Mouse (Mus musculus) heart, embryonic 14.5 days (tissue): ENCODE measurements around the gene Gcc1. TPM values are rescaled to one million over a fixed set of nuclear protein-coding genes. Genes with fewer than 3 reads are reported as not detected.

Experiments used
- ATAC-seq: fragments of 200-750 bp; cut with Nextera tagmentation; 2 replicates; pipeline ENCODE4 v1.8.0; 2017; ENCODE audit warnings: low read depth, moderate TSS enrichment; ENCODE audit not compliant: insufficient number of reproducible peaks, insufficient read depth, low FRiP score
- H3K27ac ChIP-seq, 2 experiments: fragments of 200-500 bp in 1 of 2; fragments of 300-500 bp in 1 of 2; sonication (generic) in 1 of 2; replicated peaks in 1 of 2; 2 replicates each; pipeline ENCODE4 v1.5.1; 2012 to 2014; ENCODE audit warnings: low read depth in 2 of 2, low read length in 2 of 2, control low read depth in 1 of 2, mild to moderate bottlenecking in 1 of 2, mixed read lengths in 1 of 2; ENCODE audit not compliant: control insufficient read depth in 1 of 2, insufficient read depth in 1 of 2
- H3K27me3 ChIP-seq: fragments of 300-500 bp; sonication (generic); 2 replicates; pipeline ENCODE4 v1.6.1; 2014; ENCODE audit warnings: mild to moderate bottlenecking, low read length, control low read depth; ENCODE audit not compliant: control insufficient read depth, insufficient read depth
- H3K36me3 ChIP-seq: fragments of 300-500 bp; sonication (generic); 2 replicates; pipeline ENCODE4 v1.6.1; 2014; ENCODE audit warnings: mild to moderate bottlenecking, control low read depth, low read length, mixed read lengths; ENCODE audit not compliant: control insufficient read depth, insufficient read depth
- H3K4me1 ChIP-seq, 2 experiments: fragments of 200-500 bp in 1 of 2; fragments of 300-500 bp in 1 of 2; sonication (generic) in 1 of 2; 2 replicates each; pipeline ENCODE4 v1.6.1; 2012 to 2014; ENCODE audit warnings: low read length in 2 of 2, control low read depth in 1 of 2, mixed read lengths in 1 of 2; ENCODE audit not compliant: control insufficient read depth in 2 of 2, insufficient read depth in 2 of 2
- H3K4me2 ChIP-seq: fragments of 300-500 bp; sonication (generic); 2 replicates; pipeline ENCODE4 v1.6.1; 2014; ENCODE audit warnings: mild to moderate bottlenecking, low read length
- H3K4me3 ChIP-seq, 2 experiments: fragments of 200-500 bp in 1 of 2; fragments of 300-500 bp in 1 of 2; sonication (generic) in 1 of 2; 2 replicates each; pipeline ENCODE4 v1.5.1; 2012 to 2014; ENCODE audit warnings: low read length in 2 of 2, mild to moderate bottlenecking in 2 of 2, control low read depth in 1 of 2, low read depth in 1 of 2, moderate library complexity in 1 of 2; ENCODE audit not compliant: control insufficient read depth in 1 of 2, insufficient read depth in 1 of 2
- H3K9ac ChIP-seq: fragments of 300-500 bp; sonication (generic); 2 replicates; pipeline ENCODE4 v1.6.1; 2014; ENCODE audit warnings: mild to moderate bottlenecking, low read length
- H3K9me3 ChIP-seq: fragments of 300-500 bp; sonication (generic); 2 replicates; pipeline ENCODE4 v1.6.1; 2016; ENCODE audit warnings: low read length, control low read depth; ENCODE audit not compliant: control insufficient read depth
- WGBS: fragments of 180-500 bp; shearing (Covaris S2); extraction: QIAGEN DNeasy Blood & Tissue Kit; methylation state at CpG from one replicate; pipeline ENCODE4 v1.1.7; 2014; 5-methylcytosine and 5-hydroxymethylcytosine counted together
- polyA plus RNA-seq: library from polyadenylated mRNA; unstranded; fragments of >200 nt; fragmentation: Nextera tagmentation; extraction: Ambion mirVana; gene quantifications from 2 replicates; pipeline ENCODE4 v1.2.1, GENCODE M21; 2014

The Gcc1 gene
- polyA plus RNA-seq, 1 experiment from 2014 or later = 4.6 TPM

DNA sequence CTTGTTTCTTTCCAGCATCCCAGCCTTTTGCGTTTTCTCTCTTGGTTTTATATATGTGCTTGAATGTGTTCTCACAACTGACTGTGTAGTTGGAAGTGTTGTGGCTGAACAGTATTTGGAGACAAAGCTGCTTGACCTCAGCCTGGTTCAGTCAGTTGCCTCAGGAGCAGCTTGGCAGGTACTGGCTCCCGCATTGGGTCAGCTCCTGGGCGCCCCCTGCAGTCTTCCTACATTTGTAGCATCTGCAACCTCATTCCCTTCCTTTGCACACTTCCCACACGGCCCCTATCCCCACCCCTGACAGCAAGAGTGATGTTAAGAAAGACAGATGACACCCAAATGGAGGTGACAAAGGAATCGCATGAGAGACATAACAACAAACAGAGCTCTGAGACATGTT, 32.3 kb upstream of the Gcc1 start:
- H3K4me3 ChIP-seq = no peak overlapping the region
- no peak for ATAC-seq
- 9% methylated on average over 5 of the region's 5 CpGs for WGBS
- H3K27ac ChIP-seq = no peak overlapping the region
- H3K36me3 ChIP-seq = no peaks in the 10 kb centered on the region
- no peak overlapping the region for H3K4me2 ChIP-seq
- H3K4me1 ChIP-seq = no peaks in the 10 kb centered on the region
- no peaks in the 10 kb centered on the region for H3K9me3 ChIP-seq
- no peaks in the 10 kb centered on the region for H3K27me3 ChIP-seq
- no peak overlapping the region for H3K9ac ChIP-seq

DNA sequence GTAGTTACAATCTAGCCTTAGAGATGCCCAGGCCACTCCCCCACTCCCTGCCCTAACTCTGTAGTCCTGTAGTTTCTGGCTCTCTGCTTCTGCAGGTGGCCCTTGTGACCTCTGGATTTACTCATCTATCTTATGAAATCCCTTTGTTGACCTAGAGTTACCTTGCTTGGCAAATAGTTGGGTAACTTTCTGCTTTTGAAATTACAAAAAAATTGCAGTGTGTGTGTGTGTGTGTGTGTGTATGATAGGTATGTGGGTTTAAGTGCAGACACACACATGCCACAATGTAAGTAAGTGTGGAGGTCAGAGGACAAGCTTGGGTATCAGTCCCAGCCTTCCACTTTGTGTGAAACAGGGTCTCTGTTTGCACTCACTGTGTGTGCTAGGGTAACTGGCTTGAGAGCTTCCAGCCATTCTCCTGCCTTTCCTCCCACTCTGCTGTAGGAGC, 31.1 kb upstream of the Gcc1 start:
- Histone ChIP-seq H3K27ac (no peak overlapping the region), H3K36me3 (no peaks in the 10 kb centered on the region), H3K27me3 (no peaks in the 10 kb centered on the region), H3K9me3 (no peaks in the 10 kb centered on the region), H3K4me3 (no peak overlapping the region), H3K4me2 (no peak overlapping the region), H3K9ac (no peak overlapping the region), H3K4me1 (no peaks in the 10 kb centered on the region)
- ATAC-seq = no peak

- H3K27me3 ChIP-seq = peaks cover 41% of the 10 kb centered on the region
- no peak overlapping the region for H3K4me3 ChIP-seq
- no peak overlapping the region for H3K9ac ChIP-seq
- H3K36me3 ChIP-seq = no peaks in the 10 kb centered on the region
- no peaks in the 10 kb centered on the region for H3K9me3 ChIP-seq
- H3K4me1 ChIP-seq = no peaks in the 10 kb centered on the region
- WGBS = under 1% methylated on average over 12 of the region's 12 CpGs
- no peak overlapping the region for H3K27ac ChIP-seq
- no peak overlapping the region for H3K4me2 ChIP-seq
- ATAC-seq = no peak
These were observed 22.8 kb upstream of the Gcc1 start for GRCm38 (mm10) chr6:28450977-28451376.

- ATAC-seq = no peak
- 9% methylated on average over 5 of the region's 5 CpGs for WGBS
These were observed 22.3 kb upstream of the Gcc1 start for GRCm38 (mm10) chr6:28450481-28450880.

DNA sequence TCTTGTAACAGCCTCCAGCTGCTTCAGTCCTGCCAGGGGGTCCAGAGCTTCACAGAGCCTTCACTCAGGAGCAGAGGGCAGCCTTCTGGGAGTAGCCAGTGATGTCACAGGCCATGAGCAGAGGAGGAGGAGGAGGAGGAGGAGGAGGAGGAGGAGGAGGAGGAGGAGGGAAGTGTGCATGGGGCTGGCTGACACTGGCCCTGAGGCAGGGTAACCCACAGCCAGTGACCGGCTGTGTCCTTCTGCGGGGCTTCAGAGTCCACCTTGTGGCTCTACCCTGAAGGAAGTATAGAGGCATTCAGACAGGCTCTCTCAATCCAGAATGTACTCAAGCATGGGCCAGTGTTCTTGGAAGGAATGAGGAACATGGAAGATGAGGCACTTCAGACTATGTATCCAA, 21.1 kb upstream of the Gcc1 start, which contains the start of gene Pax4:
Gene Pax4 (minus strand): TSS at position 101 of the 400 bp plus-strand sequence.
- WGBS = 63% methylated on average over 2 of the region's 2 CpGs
- H3K27ac ChIP-seq = no peak within 1 kb of the TSS

More at GRCm38 (mm10) chr6:28450481-28450880, 22.3 kb upstream of the Gcc1 start:
- no peaks in the 10 kb centered on the region for H3K9me3 ChIP-seq
- no peak overlapping the region for H3K4me3 ChIP-seq
- H3K4me1 ChIP-seq = no peaks in the 10 kb centered on the region
- H3K36me3 ChIP-seq = no peaks in the 10 kb centered on the region
- no peak overlapping the region for H3K27ac ChIP-seq
- peaks cover 41% of the 10 kb centered on the region for H3K27me3 ChIP-seq
- no peak overlapping the region for H3K4me2 ChIP-seq
- H3K9ac ChIP-seq = no peak overlapping the region

GRCm38 (mm10) chr6:28447937-28448336, 19.7 kb upstream of the Gcc1 start:
- no peak for ATAC-seq
- Histone ChIP-seq H3K27me3 (peaks cover 37% of the 10 kb centered on the region), H3K9ac (no peak overlapping the region), H3K4me1 (no peaks in the 10 kb centered on the region), H3K36me3 (no peaks in the 10 kb centered on the region), H3K4me2 (no peak overlapping the region), H3K27ac (no peak overlapping the region), H3K4me3 (no peak overlapping the region), H3K9me3 (no peaks in the 10 kb centered on the region)
- WGBS = 74% methylated on average over 7 of the region's 7 CpGs

More for the DNA sequence above, 21.1 kb upstream of the Gcc1 start, which contains the start of gene Pax4:
- no peak within 1 kb of the TSS for H3K4me3 ChIP-seq
- ATAC-seq = no peak
- H3K27me3 ChIP-seq = peaks cover 41% of the 10 kb centered on the region
- H3K4me2 ChIP-seq = no peak within 1 kb of the TSS
- no peaks in the 10 kb centered on the region for H3K9me3 ChIP-seq
- H3K36me3 ChIP-seq = no peaks in the 10 kb centered on the region
- H3K9ac ChIP-seq = no peak within 1 kb of the TSS
- H3K4me1 ChIP-seq = no peaks in the 10 kb centered on the region

GRCm38 (mm10) chr6:28431538-28431855, 3.3 kb upstream of the Gcc1 start:
- Histone ChIP-seq H3K36me3 (peaks cover 8% of the 10 kb centered on the region; the same call in 1 of the 2 replicates), H3K4me3 (no peak overlapping the region), H3K27ac (no peak overlapping the region), H3K4me1 (no peaks in the 10 kb centered on the region), H3K9me3 (no peaks in the 10 kb centered on the region), H3K9ac (no peak overlapping the region), H3K4me2 (no peak overlapping the region), H3K27me3 (no peaks in the 10 kb centered on the region)
- WGBS = 64% methylated on average over 6 of the region's 6 CpGs
- ATAC-seq = no peak

- no peak overlapping the region for H3K27ac ChIP-seq
- H3K27me3 ChIP-seq = no peaks in the 10 kb centered on the region
- no peak overlapping the region for H3K4me2 ChIP-seq
- no peak for ATAC-seq
- no peaks in the 10 kb centered on the region for H3K4me1 ChIP-seq
- peaks cover 13% of the 10 kb centered on the region for H3K36me3 ChIP-seq
- WGBS = 75% methylated on average over 10 of the region's 10 CpGs
- no peak overlapping the region for H3K4me3 ChIP-seq
- H3K9ac ChIP-seq = no peak overlapping the region
- H3K9me3 ChIP-seq = no peaks in the 10 kb centered on the region
These were observed 2.8 kb upstream of the Gcc1 start for GRCm38 (mm10) chr6:28430795-28431537.
